Mouse (Mus musculus): ENCODE measurements at regions not wholly inside any gene's neighbourhood (a gene's known extent, or its start where the extent isn't known, plus 50 kb on each side); places are given as distances from the start of the nearest gene placed in this dataset.

GRCm38 (mm10) chr8:115793587-115793986, 86.0 kb upstream of the Maf start:
- no peak for TF ChIP-seq FLI1 (IDR thresholded peaks at IDR 0.05; ENCODE audit: low read length)
- TF ChIP-seq GATA1 (IDR thresholded peaks at IDR 0.05; ENCODE audit: borderline replicate concordance, low read length): no peak
